Mouse (Mus musculus) lung, embryonic 14.5 days (tissue): ENCODE data around the gene Dazl. TPM values are rescaled to one million over a fixed set of nuclear protein-coding genes. Genes with fewer than 3 reads are reported as not detected.
A peak's percentile ranks its signal among the peaks of the same experiment; 100 is the strongest.

Source experiments
- ATAC-seq: fragments of 200-750 bp; cut with Nextera tagmentation; 2 replicates; pipeline ENCODE4 v1.8.0; 2017; ENCODE audit warnings: mild to moderate bottlenecking, moderate TSS enrichment, moderate library complexity; ENCODE audit not compliant: insufficient read depth
- DNase-seq: peaks from one replicate; pipeline ENCODE4 v3.0.0-alpha.2; 2015
- H3K27ac ChIP-seq: fragments of 300-500 bp; sonication (generic); 2 replicates; pipeline ENCODE4 v1.5.1; 2014; ENCODE audit warnings: low read depth, mild to moderate bottlenecking, moderate library complexity
- H3K27me3 ChIP-seq: fragments of 300-500 bp; sonication (generic); 2 replicates; pipeline ENCODE4 v1.6.1; 2014; ENCODE audit warnings: low read length, control low read depth; ENCODE audit not compliant: insufficient read depth
- H3K36me3 ChIP-seq: fragments of 300-500 bp; sonication (generic); 2 replicates; pipeline ENCODE4 v1.6.1; 2014; ENCODE audit warnings: control low read depth; ENCODE audit not compliant: insufficient read depth
- H3K4me1 ChIP-seq: fragments of 300-500 bp; sonication (generic); 2 replicates; pipeline ENCODE4 v1.6.1; 2014; ENCODE audit warnings: antibody characterized with exemption, control low read depth; ENCODE audit not compliant: insufficient read depth
- H3K4me2 ChIP-seq: fragments of 300-500 bp; sonication (generic); 2 replicates; pipeline ENCODE4 v1.6.1; 2014; ENCODE audit warnings: mild to moderate bottlenecking
- H3K4me3 ChIP-seq: fragments of 300-500 bp; sonication (generic); 2 replicates; pipeline ENCODE4 v1.5.1; 2014; ENCODE audit warnings: low read depth, low read length
- H3K9ac ChIP-seq: fragments of 300-500 bp; sonication (generic); 2 replicates; pipeline ENCODE4 v1.6.1; 2014
- H3K9me3 ChIP-seq: fragments of 300-500 bp; sonication (generic); 2 replicates; pipeline ENCODE4 v1.6.1; 2016; ENCODE audit warnings: low read depth, low read length, control low read depth
- CTCF ChIP-seq: IDR thresholded peaks from 2 replicates; pipeline ENCODE4 v1.5.1; 2016; ENCODE audit warnings: antibody characterized with exemption, low read depth
- WGBS: fragments of 180-500 bp; shearing (Covaris S2); extraction: QIAGEN DNeasy Blood & Tissue Kit; methylation state at CpG from one replicate; pipeline ENCODE4 v1.1.7; 2014; 5-methylcytosine and 5-hydroxymethylcytosine counted together
- polyA plus RNA-seq: library from polyadenylated mRNA; unstranded; fragments of >200 nt; fragmentation: Nextera tagmentation; extraction: Ambion mirVana; gene quantifications from 2 replicates; pipeline ENCODE4 v1.2.1, GENCODE M21; 2014

Gene Dazl
- polyA plus RNA-seq, 1 experiment from 2014 or later = 0.30 TPM

- no peaks in the 10 kb centered on the region for H3K27me3 ChIP-seq
- no peaks in the 10 kb centered on the region for H3K9me3 ChIP-seq
- WGBS = 65% methylated on average over 1 of the region's 1 CpGs
These were observed 36.8 kb upstream of the Dazl start for GRCm38 (mm10) chr17:50330245-50330644.

GRCm38 (mm10) chr17:50324658-50325057, 31.2 kb upstream of the Dazl start:
- no peaks in the 10 kb centered on the region for H3K27me3 ChIP-seq
- no peak overlapping the region for H3K4me2 ChIP-seq
- H3K9ac ChIP-seq = no peak overlapping the region
- no peak overlapping the region for H3K27ac ChIP-seq
- no peaks in the 10 kb centered on the region for H3K36me3 ChIP-seq
- no peak for DNase-seq
- ATAC-seq = no peak
- H3K4me3 ChIP-seq = no peak overlapping the region
- TF ChIP-seq CTCF = no peak
- 64% methylated on average over 4 of the region's 4 CpGs for WGBS
- H3K4me1 ChIP-seq = peaks cover 5% of the 10 kb centered on the region; the same call in 1 of the 2 replicates
- no peaks in the 10 kb centered on the region for H3K9me3 ChIP-seq

More at GRCm38 (mm10) chr17:50330245-50330644, 36.8 kb upstream of the Dazl start:
- Histone ChIP-seq H3K4me2 (no peak overlapping the region), H3K4me1 (peaks cover 9% of the 10 kb centered on the region; the same call in 1 of the 2 replicates), H3K4me3 (no peak overlapping the region), H3K9ac (no peak overlapping the region), H3K27ac (no peak overlapping the region), H3K36me3 (no peaks in the 10 kb centered on the region)
- ATAC-seq = no peak
- no peak for TF ChIP-seq CTCF
- no peak for DNase-seq

GRCm38 (mm10) chr17:50318810-50319209, 25.4 kb upstream of the Dazl start:
- no peak overlapping the region for H3K4me3 ChIP-seq
- no peaks in the 10 kb centered on the region for H3K4me1 ChIP-seq
- no peaks in the 10 kb centered on the region for H3K9me3 ChIP-seq
- no peaks in the 10 kb centered on the region for H3K36me3 ChIP-seq
- ATAC-seq = no peak
- H3K27ac ChIP-seq = no peak overlapping the region
- no peaks in the 10 kb centered on the region for H3K27me3 ChIP-seq
- DNase-seq = no peak
- no peak overlapping the region for H3K4me2 ChIP-seq
- TF ChIP-seq CTCF = no peak
- no peak overlapping the region for H3K9ac ChIP-seq

GRCm38 (mm10) chr17:50316216-50317150, 23.0 kb upstream of the Dazl start:
- no peaks in the 10 kb centered on the region for H3K27me3 ChIP-seq
- H3K9me3 ChIP-seq = no peaks in the 10 kb centered on the region
- no peaks in the 10 kb centered on the region for H3K36me3 ChIP-seq
- ATAC-seq = no peak
- no peaks in the 10 kb centered on the region for H3K4me1 ChIP-seq
- H3K9ac ChIP-seq = no peak overlapping the region
- no peak overlapping the region for H3K4me3 ChIP-seq
- H3K4me2 ChIP-seq = no peak overlapping the region
- no peak for DNase-seq
- H3K27ac ChIP-seq = no peak overlapping the region
- TF ChIP-seq CTCF = no peak
- 47% methylated on average over 11 of the region's 11 CpGs for WGBS

GRCm38 (mm10) chr17:50310148-50310802, 16.8 kb upstream of the Dazl start:
- Histone ChIP-seq H3K4me1 (no peaks in the 10 kb centered on the region), H3K9ac (no peak overlapping the region), H3K9me3 (no peaks in the 10 kb centered on the region), H3K27me3 (no peaks in the 10 kb centered on the region), H3K4me3 (no peak overlapping the region), H3K27ac (no peak overlapping the region), H3K36me3 (no peaks in the 10 kb centered on the region), H3K4me2 (no peak overlapping the region)
- peak; percentile 21; the same call in 1 of the 2 replicates for ATAC-seq
- peak; percentile 20 for DNase-seq
- 37% methylated on average over 10 of the region's 10 CpGs for WGBS
- TF ChIP-seq CTCF = no peak

DNA sequence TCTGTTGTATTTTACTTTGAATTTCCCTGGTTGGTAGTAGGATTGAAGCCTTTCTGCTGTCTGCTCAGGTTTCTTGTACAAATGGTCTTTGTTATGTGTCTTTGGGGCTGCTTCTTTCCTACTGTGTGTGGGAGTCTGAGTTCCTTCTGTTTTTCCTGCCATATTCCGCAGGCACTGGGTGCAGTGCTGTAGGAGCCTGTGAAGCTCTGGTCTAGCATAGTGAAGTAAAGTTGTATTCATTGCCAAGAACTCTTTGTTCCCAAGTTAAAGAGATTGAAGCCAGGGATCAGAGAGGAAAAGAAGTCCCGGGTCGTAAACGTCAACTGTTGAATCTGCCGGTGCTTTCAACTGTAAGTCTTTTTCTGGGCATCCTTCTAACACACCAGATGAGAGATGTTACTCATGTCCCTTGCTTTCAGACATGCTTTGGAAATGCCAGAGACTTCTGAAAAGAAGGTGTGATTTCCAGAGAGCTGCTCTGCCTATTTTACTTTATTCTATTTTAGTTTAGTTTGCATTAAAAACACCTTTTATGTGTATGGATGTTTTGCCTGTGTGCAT, 16.2 kb upstream of the Dazl start:
- 57% methylated on average over 5 of the region's 5 CpGs for WGBS
- no peak for DNase-seq

DNA sequence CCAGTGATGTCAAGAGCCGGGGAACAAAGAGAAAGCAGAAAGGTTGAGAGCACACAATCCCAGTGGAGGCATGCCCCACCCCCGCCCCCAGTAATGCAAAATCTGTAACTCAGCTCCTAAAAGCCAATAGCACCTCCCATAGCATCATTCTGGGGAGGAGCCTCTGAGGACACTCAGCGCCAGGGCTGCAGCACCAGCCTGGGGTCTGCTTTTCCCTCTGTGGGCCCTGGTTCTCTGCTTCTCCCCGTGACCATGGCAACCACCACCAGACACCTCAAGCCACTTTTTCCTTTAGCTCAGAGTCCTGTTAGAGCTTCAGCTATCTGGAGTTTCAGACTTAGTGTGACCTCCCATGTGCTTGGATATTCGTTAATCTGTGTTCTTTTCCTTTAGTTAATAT, 15.4 kb upstream of the Dazl start:
- no peaks in the 10 kb centered on the region for H3K36me3 ChIP-seq
- 55% methylated on average over 5 of the region's 5 CpGs for WGBS

More for the DNA sequence above, 16.2 kb upstream of the Dazl start:
- no peak for TF ChIP-seq CTCF
- no peaks in the 10 kb centered on the region for H3K4me1 ChIP-seq
- H3K4me3 ChIP-seq = no peak overlapping the region
- no peak overlapping the region for H3K9ac ChIP-seq
- H3K27me3 ChIP-seq = no peaks in the 10 kb centered on the region
- H3K27ac ChIP-seq = no peak overlapping the region
- no peaks in the 10 kb centered on the region for H3K36me3 ChIP-seq
- no peak for ATAC-seq
- H3K9me3 ChIP-seq = no peaks in the 10 kb centered on the region
- H3K4me2 ChIP-seq = no peak overlapping the region

More for the DNA sequence above, 15.4 kb upstream of the Dazl start:
- Histone ChIP-seq H3K4me1 (no peaks in the 10 kb centered on the region), H3K9ac (no peak overlapping the region), H3K4me2 (no peak overlapping the region), H3K4me3 (no peak overlapping the region), H3K9me3 (no peaks in the 10 kb centered on the region), H3K27me3 (no peaks in the 10 kb centered on the region), H3K27ac (no peak overlapping the region)
- ATAC-seq (no peak), DNase-seq (no peak)
- no peak for TF ChIP-seq CTCF
